Mouse (Mus musculus) ZHBTc4 (cell line): ENCODE measurements around the gene Maz.

Source experiments
- DNase-seq: peaks from one replicate; pipeline ENCODE4 v3.0.0-alpha.2; 2011; ENCODE audit warnings: low read depth, low spot score

The Maz gene

DNA sequence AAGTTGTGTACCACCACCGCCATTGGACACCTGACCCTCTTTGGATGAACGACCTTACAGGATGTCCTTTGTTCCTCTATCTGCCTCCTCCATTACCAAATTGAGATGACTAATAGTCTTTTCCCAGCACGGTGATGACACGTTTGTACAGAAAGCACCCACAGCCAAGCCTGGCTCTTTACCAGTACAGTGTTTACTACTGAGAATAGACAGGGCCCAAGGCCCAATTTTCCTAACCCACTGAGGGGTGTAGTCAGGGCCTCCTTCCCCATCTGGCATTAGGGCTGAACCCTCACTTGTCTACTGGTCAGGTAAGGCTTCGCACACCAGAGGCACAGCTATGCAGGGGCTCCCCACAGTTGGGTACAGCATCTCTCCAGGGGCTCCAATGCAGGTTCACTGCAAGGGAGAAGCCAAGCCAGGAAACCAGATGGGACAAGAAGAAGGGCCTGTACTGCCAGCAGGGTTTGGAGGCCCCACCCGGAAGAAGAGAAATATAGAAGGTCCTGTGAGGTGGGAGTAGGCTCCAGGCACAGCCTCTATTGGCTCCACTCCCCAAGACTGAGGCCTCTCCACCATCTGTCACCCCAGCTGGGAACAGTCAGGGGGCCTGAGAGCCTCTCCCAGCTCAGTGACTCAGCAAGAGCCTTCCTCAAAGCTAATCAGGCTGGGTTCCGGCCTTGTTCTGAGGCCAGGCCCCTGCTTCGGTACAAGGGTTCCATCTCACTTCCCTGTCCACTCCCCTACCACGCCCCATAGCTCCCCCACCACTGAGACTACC, 18.4 kb downstream of the Maz start:
- peak; percentile 51 for DNase-seq

DNA sequence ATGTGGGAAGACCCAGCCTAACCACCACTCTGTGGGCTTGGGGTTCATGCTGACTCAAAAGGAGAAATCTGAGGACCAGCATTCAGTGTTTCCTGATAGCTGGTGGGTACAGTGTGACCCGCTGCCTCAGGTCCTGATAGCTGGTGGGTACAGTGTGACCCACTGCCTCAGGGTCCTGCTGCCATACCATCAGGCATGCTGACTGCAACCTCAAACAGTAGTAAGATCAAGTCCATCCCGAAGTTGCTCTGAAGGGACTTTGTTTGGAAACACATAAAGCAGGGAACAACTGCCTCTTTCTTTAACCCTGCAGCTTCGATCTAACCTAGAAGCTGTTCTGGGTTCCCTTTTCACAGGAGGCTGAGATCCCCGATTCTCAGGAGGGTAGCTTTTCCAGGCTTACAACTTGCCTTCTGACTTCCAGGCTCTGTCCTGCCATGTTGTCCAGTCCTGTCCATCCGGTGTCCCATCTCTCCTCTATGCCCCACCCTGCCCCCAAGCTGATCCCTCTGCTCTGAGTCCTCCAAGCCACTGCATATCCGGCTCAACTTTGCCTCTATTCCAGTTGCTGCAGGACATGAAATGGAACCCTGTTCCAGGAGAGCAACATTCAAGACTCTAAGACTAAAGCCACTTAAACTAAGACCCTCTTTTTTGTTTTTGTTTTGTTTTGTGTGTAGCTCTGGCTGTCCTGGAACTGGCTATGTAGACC, 19.4 kb downstream of the Maz start:
- no peak for DNase-seq

DNA sequence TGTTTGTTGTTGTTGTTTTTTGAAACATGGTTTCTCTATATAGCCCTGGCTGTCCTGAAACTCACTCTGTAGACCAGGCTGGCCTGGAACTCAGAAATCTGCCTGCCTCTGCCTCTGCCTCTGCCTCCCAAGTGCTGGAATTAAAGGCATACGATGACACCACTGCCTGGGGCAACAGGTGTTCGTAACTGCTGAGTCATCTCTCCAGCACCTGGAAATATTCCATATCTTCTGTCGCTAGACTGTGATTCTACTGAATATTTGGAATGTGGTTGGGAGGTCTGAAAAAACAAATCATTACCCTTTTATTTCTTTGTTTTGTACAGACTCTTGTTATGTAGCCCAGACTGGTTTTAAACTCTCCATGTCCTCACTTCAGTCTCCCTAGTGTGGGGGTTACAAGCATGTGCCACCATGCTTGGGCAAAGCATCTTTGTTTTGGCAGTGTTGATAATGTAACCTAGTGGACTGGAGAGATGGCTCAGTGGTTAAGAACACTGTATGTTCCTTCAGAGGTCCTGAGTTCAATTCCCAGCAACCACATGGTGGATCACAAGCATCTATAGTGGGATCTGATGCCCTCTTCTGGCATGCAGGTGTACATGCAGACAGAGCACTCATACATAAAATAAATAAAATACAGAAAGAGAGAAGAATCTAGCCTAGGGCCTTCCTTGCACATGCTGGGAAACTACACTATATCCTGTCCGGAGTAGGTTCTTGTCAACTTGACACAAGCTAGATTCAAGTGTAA, 22.5 kb downstream of the Maz start:
- DNase-seq, result peak; percentile 47

DNA sequence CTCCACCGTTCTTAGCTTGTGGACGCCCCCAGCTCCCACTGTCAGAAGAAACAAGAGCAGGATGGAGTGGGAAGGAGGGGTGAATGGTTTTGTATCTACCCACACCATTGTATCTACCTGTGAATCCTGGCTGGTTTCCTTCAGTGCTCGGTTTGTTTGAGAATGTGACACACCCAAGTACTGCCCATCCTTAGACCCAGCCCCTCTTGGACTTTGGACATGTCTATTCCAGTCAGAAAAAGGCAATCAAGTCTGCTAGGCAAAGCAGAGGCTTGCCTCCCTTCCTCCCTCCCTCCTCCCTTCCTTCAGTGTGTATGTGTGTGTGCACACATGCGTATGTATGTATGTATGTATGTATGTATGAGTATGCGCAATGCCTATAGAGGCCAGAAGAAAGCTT, 23.2 kb downstream of the Maz start:
- peak; percentile 62 for DNase-seq

DNA sequence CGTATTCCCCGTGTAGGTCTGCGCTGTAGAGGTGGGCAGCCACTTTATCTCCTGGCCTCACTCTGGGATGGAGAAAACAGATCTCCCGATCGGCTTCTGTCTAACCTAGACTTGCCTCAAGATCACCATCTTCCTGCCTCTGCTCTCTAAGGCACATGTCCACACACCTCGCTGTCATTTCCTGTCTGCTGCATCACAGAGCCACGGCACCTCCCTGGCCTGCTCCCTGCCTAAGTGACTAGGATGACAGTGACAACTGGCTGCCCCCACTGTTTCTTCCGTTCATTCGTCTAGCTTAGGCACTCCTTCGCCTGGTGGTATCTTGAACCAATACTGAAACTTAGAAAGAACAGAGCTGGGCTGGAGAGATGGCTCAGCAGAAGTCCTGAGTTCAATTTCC, 27.3 kb downstream of the Maz start:
- no peak for DNase-seq

DNA sequence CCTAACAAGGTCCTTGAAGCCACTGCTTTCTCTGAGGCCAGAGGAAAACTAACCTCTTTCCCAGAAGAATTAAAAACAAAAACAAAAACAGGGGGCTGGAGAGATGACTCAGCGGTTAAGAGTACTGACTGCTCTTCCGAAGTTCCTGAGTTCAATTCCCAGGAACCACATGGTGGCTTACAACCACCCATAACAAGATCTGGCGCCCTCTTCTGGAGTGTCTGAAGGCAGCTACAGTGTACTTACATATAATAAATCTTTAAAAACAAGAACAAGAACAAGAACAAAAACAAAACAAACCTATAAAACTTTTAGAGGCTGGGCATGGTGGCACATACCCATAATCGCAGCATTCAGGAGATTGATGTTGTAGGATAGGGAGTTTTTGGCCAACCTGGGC, 30.4 kb downstream of the Maz start:
- peak; percentile 61 for DNase-seq

DNA sequence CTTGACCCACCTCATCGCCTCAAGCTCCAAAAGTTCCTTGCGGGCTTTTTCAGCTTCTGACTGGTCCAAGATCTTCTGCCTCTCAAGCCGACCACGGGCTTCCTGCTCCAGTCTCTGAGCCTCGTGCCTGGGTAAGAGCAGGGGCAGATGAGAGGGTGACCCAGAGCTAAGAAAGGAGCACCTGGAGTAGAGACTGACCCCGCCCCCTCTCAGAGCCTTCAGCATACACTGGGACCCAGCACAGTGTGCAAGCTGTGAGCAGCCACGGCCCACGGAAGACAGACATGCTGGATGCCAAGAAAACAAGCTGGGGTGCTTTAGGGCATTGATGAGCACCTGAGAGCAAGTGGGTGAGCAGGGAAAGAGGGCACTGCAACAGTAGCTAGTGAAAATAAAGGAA, 38.0 kb downstream of the Maz start:
- peak; percentile 56 for DNase-seq

DNA sequence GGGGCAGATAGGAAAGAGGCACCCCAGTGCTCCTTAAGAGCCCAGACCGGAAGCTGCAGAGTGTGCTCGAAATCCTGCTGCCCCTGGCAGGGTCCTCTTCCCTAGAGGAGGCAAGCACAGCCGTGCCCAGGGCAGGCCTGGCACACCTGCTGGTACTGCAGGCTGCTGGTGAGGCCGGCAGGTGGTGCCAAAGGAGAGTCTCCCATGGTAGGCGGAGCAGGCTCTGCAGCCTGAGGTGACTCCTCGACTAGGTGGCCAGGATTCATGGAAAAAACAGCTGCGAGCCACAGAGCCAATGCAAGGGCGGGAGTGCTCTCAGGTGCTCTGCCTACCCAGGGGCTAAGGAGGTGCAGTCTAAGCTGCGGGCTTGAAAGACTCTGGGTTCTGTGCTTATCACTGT, 40.5 kb downstream of the Maz start:
- DNase-seq, result peak; percentile 53

DNA sequence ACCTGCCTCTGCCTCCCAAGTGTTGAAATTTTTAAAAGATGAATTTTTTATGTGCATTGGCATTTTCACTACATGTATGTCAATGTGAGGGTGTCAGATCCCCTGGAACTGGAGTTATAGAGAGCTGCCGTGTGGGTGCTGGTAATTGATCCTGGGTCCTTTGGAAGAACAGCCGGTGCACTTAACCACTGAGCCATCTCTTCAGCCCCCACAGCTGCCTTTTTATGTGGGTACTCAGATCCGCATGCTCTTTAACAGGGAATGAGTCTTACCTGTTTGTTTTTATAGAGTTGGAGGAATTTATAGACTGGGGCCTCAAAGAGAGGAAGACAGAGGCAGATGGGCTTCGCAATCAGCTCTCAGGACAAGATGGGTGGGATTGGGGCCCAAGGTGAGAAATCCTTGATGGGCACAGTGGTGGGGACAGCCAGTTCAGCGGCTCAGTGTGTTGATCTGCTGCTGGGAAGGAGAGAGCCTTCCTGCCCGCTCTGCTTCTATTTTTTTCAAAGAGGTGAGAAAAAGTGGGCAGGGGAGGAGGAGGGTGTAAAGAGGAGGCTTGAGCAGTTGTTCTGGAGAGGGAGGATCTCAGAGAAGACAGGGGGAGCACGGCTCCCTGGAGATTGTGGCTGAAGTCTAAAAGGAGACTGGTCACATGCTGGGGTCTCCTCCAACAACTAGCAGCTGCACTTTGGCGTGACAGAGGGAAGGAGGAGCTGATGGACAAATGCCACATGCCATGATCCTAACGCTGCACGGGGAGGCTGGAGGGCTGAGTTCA, 42.0 kb downstream of the Maz start:
- no peak for DNase-seq

DNA sequence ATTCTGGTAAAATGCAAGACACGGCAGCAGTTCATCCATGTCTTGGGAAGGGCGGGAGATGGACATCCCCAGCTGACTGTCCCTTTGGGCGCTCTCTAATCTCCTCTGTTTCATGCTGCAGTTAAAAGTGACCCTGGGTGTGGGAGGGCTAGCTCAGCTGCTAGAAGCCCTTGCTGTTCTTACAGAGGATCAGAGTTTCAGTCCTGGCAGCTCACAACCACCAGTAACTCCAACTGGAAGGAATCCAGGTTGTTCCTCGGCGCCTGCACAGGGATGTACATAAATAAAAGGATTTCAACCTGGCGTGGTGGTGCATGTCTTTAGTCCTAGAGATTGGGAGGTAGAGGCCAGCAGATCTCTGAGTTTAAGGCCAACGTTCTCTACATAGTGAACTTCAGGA, 43.7 kb downstream of the Maz start:
- DNase-seq, result no peak

DNA sequence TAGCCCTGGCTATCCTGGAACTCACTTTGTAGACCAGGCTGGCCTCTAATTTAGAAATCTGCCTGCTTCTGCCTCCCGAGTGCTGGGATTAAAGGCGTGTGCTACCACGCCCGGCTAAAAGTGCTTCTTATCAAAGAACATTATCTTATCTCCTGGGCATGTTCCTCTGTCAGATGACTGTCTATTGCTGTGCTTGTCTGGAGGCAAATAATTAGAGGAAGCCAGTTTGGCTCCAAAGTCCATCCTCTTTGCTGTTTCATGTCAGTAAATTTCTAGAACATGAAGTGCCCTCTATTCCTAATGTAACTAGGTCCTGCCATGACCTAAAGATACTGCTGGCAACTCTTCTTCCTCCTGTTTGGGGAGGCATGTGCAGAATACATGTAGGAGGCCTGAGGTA, 44.8 kb downstream of the Maz start:
- DNase-seq, result no peak

DNA sequence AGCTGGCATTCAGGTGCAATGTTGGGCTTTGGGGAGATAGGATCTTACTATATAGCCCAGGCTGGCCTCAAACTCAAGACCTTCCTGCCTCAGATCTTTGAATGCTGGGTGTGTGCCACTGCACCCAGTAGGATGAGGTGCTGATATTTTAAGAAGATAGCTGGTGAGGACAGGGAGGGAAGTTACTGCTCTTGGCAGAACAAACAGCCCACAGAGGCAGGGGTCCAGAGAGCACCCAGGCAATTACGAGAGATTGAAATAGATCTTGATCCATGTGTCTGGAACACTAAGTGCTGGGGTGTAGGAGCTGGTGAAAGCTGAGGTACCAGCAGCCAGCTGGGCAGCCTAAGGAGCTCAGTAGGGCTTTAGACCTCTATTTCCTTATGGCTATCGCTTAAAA, 45.2 kb downstream of the Maz start:
- no peak for DNase-seq

DNA sequence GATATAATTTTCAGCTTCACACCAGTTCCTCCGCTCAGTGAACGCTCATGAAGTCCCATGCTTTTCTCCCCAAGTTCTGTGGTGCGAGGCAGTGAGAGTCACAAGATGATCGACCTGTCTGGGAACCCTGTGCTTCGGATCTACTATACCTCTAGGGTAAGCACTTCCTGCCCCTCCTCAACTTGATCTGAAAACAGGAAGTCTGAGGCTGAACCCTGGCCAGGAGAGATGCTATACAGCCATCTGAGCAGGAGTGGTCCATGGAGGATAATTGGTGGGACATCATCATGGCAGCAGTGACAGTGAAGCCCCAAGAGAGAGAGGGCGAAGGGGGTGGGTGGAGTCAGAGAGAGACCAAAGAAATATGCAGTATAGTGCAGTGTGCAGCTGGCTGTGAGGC, 48.0 kb downstream of the Maz start:
- no peak for DNase-seq

DNA sequence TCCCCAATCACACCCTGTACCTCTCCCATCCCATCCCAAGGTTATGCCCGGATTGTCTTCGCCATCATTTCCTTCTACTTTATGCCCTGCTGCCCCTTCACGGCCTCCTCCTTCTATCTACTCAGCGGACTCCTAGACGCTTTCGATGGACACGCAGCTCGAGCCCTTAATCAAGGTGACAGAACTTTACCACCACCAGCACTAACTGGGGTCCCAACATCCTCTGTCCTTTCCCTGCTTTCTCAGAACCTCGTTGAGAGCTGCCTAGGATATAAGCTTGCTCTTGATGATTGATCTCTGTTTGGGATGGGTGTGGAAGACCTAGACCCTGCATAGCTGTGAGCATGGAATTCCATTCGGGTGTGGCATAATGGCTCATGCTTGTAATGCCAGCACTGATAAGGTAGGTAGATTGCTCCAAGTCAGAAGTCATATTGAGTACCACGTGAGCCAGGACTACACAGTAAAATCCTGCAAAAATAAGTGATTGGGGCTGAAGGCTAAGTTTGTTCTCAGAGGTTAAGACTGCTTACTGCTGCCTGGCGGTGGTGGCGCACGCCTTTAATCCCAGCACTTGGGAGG, 49.9 kb downstream of the Maz start:
- DNase-seq, result peak; percentile 59

DNA sequence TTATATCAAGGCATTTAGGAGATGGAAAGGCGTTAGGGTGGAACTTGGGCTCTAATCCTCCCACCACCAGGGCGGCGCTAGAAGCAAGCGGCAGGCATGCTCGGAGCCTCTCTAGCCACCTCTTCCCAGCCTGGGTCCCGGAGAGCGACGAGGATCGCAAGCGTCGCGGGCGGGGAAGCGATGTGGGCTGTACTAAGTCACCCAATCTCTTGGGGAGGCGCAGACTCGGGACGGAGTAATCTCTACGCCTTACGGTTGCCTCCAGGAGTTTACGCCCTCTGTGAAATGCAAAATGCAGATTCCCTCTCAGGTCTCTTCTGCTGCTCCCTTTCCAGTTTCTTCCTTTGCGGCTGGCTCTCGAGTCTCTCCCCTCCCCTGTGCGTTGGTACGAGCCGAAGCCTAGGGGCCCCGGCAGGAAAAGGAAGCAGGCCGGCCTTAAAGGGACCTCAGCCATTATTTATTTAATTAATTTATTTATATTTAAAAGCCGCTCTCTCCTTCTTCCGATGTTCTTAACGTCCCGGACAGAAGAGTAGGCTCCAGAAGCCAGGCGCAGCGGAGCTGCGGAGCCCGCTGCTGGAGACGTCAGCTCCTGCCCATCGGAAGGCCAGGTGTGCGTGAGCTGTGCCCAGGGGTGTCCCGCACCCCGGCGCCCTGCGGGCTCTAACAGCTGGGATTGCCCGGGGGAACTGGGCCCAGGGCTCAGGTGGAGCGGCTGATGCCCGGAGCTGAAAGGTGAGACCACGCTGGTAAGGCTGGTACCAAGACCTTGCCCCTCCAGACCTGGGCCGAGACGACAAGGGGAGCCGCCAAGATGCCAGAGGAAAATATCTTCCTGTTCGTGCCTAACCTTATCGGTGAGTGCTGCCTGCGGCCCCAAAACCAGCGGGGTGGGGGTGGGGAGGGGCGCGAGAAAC, 50.6 kb downstream of the Maz start, which contains the start of gene Cdiptos:
TSS of gene Cdiptos (minus strand) at position 149 of the 917 bp plus-strand sequence.
- peak; percentile 99 for DNase-seq

DNA sequence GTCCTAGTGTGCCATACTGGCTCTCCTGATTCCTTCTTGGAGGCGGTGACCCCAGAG, 51.1 kb downstream of the Maz start, which contains the start of gene Cdipt:
TSS of gene Cdipt (plus strand) at position 22 of the 57 bp plus-strand sequence.
- DNase-seq, result no peak

DNA sequence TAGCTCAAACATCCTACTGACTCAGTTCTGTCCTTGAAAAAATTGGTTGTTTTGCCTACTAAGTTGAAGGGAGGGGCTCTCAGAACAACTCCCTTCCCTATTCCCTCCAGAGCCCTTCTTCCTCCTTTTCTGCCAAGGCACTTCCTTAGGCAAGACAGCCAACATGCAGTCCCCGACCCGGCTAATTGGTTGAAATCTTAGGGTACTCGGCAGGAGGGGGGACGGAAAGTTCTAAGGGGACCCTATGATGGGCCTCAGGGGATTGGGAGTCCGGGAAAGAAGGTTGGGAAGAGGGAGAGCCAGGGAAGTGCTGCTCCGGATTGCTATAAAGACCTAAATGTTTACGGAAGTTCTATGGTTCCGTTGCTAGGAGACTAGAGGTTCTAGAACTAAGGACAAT, 51.3 kb downstream of the Maz start:
- no peak for DNase-seq
